Mouse (Mus musculus): ENCODE data around the gene Gm49601.

Gene Gm49601

DNA sequence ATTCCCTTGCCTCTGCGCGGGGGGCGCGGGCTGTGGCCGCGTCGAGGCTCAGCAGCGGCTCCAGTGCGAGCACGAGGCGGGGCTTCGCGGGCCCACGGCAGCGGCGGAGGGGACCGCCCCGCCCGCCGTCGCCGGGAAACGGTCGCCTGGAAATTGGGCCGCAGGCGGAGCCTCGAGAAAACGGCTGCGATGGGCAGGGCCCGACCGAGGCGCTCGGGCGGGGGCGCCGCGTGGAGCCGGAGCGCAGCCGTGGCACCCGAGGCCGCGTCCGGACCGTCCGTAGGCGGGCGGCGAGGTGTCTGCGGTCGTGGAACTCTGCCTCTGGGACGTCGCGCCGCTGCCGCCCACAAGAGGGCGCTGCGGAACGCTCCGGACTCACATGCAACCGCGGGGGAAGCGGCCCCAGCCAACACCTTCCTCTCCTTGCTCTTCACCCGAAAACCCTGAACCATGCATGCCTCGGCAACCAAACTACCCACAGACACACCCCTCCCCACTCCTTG, at the start of gene Gm49601:
Gene Gm49601, minus strand, starts transcription at position 52 of the 503 bp plus-strand sequence.
- peak; percentile 72 to 88 for DNase-seq (ENCODE audit: low spot score in 2 of 2)

GRCm38 (mm10) chr16:18673005-18673404, 46.8 kb upstream of the Gm49601 start:
- DNase-seq (ENCODE audit: low spot score in 2 of 2) = no peak

DNA sequence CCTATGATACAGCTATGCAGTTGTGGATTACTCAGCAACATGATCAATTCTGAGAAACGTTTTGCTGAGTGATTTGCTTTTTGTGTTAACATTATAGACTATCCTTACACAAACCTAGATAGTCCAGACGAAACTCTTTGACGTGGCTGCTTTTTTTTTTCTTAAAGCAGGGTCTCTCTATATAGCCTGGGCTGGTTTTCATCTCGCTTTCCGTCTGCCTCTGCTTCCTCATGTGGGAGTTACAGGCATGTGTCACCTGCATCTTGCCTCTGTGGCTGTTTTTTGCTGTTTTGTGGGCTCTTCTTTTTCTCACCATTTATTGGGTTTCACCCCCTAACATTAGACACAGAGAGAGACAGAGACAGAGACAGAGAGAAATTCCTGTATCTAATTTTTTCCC, 45.8 kb upstream of the Gm49601 start:
- DNase-seq (ENCODE audit: low spot score in 2 of 2) = no peak

DNA sequence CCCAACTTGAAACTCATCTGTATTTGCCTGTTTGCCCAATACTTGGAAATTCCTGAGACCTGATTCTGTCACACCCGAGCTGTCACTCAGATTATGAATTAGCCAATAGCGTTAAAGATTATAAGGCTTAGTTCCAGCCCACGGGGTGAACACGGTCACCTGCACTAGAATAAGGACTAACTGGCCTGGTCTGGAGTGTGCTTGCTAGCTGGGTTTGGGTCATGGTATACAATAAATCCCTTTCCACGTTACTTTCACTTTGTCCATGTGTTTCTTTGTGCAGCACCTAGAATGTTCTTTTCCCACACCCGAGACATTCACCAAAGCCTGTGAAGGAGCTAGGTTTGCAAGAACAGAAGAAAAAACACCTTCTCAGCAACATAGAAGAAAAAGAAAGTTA, 43.7 kb upstream of the Gm49601 start:
- DNase-seq (ENCODE audit: low spot score in 2 of 2) = no peak

DNA sequence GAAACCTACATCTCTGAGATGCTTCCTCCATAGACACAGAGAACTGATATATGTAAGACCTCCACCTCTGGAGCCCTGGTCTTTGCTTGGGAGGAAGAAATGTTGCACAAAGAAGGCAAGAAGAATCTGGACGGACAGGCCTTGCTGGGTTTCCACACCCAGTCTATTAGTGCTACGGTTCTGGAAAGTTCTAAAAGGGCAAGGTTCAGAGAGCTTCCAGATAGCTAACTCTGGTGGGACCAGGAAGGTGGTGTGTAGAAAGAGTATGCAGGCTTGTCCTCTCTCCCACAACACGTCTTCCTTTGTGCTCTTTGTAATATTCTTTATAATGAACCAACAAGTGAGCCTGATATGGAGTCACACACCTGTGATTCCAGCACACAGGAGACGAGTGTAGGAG, 32.4 kb upstream of the Gm49601 start:
- no peak for DNase-seq (ENCODE audit: low spot score in 2 of 2)

DNA sequence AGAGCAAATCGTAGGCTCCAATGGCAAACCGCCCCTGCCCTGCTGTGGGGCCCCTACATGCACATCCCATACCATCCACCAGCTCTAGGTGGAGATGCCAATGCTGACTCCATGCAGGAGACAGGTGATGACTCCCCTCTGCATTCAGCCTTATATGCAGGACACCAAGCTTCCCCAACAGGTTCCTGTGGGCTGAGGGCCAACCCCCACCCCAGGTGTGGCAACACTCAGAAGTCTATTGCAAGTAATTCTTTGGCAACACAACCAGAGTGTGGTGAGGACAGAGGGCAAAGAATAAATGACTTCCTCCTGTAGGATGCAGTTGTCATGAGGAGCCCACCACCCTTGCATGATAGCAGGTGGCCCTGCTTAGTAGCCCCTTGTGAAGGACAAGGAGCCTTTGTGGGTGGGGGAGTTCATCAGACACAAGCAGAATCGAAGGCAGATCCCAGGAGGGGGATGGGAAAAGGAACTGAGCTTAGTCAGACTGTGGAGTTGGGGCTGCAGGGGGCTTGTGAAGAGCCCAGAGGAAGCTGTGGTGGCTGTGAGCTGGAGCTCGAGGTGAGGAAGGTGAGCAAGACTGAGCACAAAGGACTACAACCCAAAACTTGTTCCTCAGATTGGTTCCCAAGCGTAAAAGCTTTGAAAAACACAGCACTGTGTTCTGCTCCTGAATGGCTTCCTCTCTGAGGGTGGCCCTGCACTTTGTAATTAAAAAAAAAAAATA, 29.3 kb upstream of the Gm49601 start:
- no peak for DNase-seq (ENCODE audit: low spot score in 2 of 2)

DNA sequence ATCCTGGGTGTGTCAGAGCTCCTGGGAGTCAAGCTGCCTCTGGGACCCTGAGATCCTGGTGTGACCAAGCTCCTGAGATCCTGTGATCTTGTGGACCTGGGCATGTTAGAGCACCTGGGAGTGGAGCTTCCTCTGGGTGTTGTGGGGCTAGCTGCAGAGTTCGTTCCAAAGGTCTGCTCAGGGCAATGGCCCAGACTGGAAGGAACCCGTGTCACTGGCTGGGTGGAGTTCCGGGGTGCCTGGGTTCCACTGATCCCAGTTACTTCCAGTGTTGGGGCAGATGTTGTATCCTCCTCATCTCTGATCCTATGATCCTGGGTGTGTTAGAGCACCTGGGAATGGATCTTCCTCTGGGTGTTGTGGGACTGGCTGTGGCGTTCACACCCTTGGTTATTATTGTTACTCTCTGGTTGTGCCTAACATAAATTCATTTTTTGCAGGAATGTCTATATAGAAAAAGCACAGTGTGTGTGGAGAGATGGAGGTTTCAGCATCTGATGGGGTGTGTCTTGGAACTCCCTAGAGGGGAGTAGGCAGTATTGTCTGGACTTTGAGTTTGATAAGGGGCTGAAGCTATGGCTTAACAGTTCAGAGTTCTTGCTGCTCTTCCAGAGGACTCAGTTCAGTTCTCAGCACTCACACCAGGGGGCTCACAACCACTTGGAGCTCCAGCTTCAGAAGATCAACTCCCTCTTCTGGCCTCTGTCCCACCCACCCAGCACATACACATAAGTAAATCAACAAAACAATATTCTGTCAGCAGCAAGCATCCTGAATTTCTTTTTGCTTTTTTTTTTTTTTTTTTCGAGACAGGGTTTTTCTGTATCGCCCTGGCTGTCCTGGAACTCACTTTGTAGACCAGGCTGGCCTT, 27.3 kb upstream of the Gm49601 start:
- DNase-seq (ENCODE audit: low spot score in 2 of 2) = no peak

GRCm38 (mm10) chr16:18649126-18649525, 22.9 kb upstream of the Gm49601 start:
- no peak for DNase-seq (ENCODE audit: low spot score in 2 of 2)

DNA sequence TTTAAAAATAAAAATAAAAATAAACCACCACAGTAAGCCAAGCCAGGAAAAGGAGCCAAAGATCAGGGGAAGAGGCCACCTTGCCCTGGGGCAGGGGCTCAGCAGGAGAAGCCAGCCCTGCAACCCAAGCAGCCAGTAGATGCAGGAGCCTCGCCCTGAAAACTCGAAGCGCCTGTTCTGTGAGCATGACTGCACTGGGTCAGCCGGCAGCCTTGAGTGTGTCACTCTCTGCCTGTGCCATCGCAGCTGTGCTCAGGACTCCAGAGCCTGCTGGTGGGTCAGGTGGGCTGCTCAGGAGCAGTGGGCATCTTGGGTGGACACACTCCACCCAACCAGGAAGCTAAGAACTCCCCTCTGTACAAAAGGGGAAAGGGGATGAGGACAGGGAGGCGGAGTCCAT, 19.1 kb upstream of the Gm49601 start:
- no peak for DNase-seq (ENCODE audit: low spot score in 2 of 2)

- DNase-seq (ENCODE audit: low spot score in 2 of 2) = no peak
Observed at GRCm38 (mm10) chr16:18644485-18644884, 18.3 kb upstream of the Gm49601 start.

- no peak for DNase-seq (ENCODE audit: low spot score in 2 of 2)
Observed at GRCm38 (mm10) chr16:18643406-18643998, 17.3 kb upstream of the Gm49601 start.

GRCm38 (mm10) chr16:18642897-18643296, 16.7 kb upstream of the Gm49601 start:
- DNase-seq (ENCODE audit: low spot score in 2 of 2) = peak in 1 of 2 experiments; percentile 11

DNA sequence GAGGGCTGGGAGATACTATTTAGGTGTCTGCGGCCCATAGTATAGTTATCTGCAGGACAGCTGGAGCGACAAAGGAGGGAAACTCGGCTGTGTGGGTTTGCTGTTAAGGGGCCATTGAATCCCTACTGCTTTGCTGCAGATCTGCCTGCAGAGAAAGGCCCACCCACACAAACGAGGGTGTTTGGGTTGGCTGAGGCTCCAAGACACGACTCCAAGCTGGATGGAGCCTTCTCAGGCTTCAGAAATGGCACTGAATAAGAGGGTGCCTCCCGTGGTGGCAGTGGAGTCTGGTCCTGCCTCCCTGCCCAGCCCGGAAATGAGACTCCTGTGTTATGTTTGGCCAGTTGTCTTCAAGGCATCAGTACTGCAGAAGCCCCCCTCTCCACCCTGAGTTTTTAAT, 16.1 kb upstream of the Gm49601 start:
- DNase-seq (ENCODE audit: low spot score in 2 of 2) = peak in 1 of 2 experiments; percentile 11

DNA sequence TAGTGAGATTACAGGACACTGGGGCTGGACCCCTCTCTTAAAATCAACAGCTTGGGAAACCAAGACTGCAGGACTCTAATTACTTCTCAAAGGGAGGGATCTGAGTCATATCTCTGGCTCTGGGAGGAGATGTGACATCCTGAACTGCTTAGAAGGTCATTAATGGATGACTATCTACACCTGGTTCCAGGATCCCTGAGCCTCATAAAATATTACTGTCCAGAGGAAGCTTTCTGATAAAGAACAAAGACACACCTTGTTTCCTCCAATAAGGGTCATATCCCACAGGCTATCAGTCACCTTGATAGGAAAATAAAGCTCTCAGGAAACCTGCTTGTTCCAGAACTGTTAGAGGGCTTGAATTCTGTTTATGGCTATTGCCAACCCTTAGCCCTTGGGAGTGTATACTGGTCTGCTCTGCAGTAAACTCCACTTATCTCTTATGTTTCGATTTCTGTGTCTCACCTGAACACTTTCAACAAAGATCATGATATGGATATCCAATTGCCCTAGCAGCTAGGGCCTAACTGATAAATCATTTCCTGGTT, 13.2 kb upstream of the Gm49601 start:
- no peak for DNase-seq (ENCODE audit: low spot score in 2 of 2)

GRCm38 (mm10) chr16:18638396-18638795, 12.2 kb upstream of the Gm49601 start:
- DNase-seq (ENCODE audit: low spot score in 2 of 2) = peak in 1 of 2 experiments; percentile 15

GRCm38 (mm10) chr16:18636804-18637203, 10.6 kb upstream of the Gm49601 start:
- peak in 1 of 2 experiments; percentile 7 for DNase-seq (ENCODE audit: low spot score in 2 of 2)

DNA sequence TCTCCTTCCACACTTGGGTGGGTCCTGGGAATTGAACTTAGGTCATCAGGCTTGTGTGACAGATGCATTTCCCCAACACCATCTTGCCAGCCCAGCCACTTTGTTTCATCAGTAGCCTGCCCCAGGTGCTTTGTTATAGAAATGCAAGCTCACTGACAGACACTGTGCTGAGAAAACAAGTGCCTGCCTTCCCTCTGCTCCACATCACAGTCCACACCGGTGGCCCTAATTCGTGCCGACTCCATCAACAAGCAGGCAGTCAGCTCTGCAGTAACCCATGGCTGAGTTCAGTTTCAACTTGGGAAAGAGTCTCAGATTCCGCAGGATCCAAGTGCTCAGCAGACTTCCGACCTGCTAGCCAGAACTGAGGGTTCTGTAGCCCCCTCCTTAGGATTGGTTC, 10.2 kb upstream of the Gm49601 start:
- peak in 1 of 2 experiments; percentile 18 for DNase-seq (ENCODE audit: low spot score in 2 of 2)

- DNase-seq (ENCODE audit: low spot score in 2 of 2) = peak in 1 of 2 experiments; percentile 19
Observed at GRCm38 (mm10) chr16:18633333-18633732, 7.1 kb upstream of the Gm49601 start.

GRCm38 (mm10) chr16:18632816-18633215, 6.6 kb upstream of the Gm49601 start:
- peak in 1 of 2 experiments; percentile 11 for DNase-seq (ENCODE audit: low spot score in 2 of 2)

GRCm38 (mm10) chr16:18632059-18632458, 5.8 kb upstream of the Gm49601 start:
- peak in 1 of 2 experiments; percentile 8 for DNase-seq (ENCODE audit: low spot score in 2 of 2)

DNA sequence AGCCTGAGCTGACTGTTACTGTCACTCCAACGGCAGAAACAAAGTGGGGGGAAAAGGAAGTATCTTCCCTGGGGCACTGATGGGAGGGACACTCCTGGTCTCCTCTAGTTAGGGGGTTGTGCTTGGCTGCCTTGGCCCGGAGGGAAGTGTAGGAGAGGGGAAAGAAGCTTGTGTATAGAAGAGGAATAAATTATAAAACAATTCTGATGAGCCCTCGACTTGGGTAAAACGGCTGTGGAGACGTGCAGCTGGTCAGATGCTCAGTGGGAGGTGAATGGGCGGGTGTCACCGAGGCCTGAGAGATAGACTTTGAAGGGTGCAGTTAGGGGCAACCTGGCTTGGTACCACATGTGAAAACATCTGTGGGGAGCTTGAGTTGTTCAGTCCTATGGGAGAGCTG, 4.9 kb upstream of the Gm49601 start:
- DNase-seq (ENCODE audit: low spot score in 2 of 2) = no peak

DNA sequence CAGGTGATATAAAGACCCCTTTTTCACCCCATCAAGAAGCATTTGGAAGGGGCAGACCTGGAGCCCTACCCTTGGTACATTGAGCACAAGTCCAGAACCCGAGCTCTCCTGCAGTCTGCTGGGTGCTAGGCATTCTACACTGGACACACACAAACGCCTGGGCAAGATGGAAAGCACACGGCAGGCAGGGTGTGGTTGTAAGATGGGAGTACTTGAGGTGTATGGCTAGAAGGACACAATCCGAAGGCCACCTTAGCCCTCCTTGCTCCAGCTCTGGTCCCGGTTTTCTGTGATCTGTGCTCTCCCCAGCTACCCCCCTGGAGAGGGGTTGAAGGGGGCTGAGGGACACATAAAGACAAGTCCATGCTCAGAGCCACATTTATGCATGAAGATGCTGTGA, 4.1 kb upstream of the Gm49601 start:
- no peak for DNase-seq (ENCODE audit: low spot score in 2 of 2)
